Mouse (Mus musculus): ENCODE measurements around the gene Tmtc2.

DNA sequence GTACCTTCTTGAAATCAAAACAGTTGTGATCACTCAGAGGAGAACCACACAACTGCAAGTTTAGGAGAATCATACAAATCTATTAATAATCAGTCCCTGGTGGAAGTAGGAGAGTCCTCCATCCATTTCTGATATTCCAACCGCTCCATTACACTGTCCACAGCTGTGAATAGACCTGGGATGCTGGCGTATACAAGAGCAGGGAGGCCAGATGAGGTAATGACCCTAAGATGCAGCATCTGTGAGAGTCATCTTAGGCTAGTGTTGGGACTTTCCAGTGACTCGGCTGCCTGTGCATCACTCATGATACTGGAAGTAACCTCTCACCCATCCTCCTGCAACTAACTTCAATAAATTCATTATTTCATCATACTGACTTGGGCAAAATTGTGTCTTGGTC is 293.3 kb downstream of the Tmtc2 start:
- no peak for TF ChIP-seq CTCF (IDR thresholded peaks at IDR 0.05; ENCODE audit: extremely low read depth, insufficient read depth, low read length)
- no peak for TF ChIP-seq POLR2A (IDR thresholded peaks at IDR 0.05; ENCODE audit: extremely low read depth, insufficient read depth, low read length)

Measured in cortical plate, adult 2 months (tissue).